Mouse (Mus musculus) layer of hippocampus, postnatal 10 days (tissue): Measurements from ENCODE around the gene Myof. TPM values are rescaled to one million over a fixed set of nuclear protein-coding genes. Genes with fewer than 3 reads are reported as not detected.

Experiments used
- DNase-seq, 2 experiments: peaks; one replicate each; pipeline ENCODE4 v3.0.0; 2021; ENCODE audit warnings: low spot score in 2 of 2
- total RNA-seq, 2 experiments: library from RNA; stranded (reverse); gene quantifications; 2 replicates each; pipeline ENCODE4 v1.2.3; 2021

The Myof gene
- total RNA-seq, 2 experiments from 2014 or later: 6.6 to 8.0 TPM

- DNase-seq: no peak
Measured at GRCm38 (mm10) chr19:38004809-38005380, 38.5 kb downstream of the Myof start.

- no peak for DNase-seq
Measured at GRCm38 (mm10) chr19:38003671-38004521, 39.5 kb downstream of the Myof start.

GRCm38 (mm10) chr19:38002816-38003215 is 40.6 kb downstream of the Myof start:
- no peak for DNase-seq

GRCm38 (mm10) chr19:38000990-38001389 is 42.4 kb downstream of the Myof start:
- DNase-seq: no peak

- no peak for DNase-seq
Measured at GRCm38 (mm10) chr19:37999941-38000340, 43.4 kb downstream of the Myof start.

- no peak for DNase-seq
Measured at GRCm38 (mm10) chr19:37994301-37994700, 49.1 kb downstream of the Myof start.

GRCm38 (mm10) chr19:37992184-37992554 is 51.2 kb downstream of the Myof start:
- DNase-seq: no peak

- DNase-seq: peak; percentile 41 to 55
Measured at GRCm38 (mm10) chr19:37991399-37992183, 51.8 kb downstream of the Myof start.

- DNase-seq: no peak
Measured at GRCm38 (mm10) chr19:37989971-37990370, 53.4 kb downstream of the Myof start.

GRCm38 (mm10) chr19:37988156-37988555 is 55.2 kb downstream of the Myof start:
- DNase-seq: no peak

- DNase-seq: no peak
Measured at GRCm38 (mm10) chr19:37985730-37986129, 57.6 kb downstream of the Myof start.

- DNase-seq: no peak
Measured at GRCm38 (mm10) chr19:37975951-37976350, 67.4 kb downstream of the Myof start.

- DNase-seq: no peak
Measured at GRCm38 (mm10) chr19:37970571-37970970, 72.8 kb downstream of the Myof start.

GRCm38 (mm10) chr19:37970004-37970403 is 73.4 kb downstream of the Myof start:
- DNase-seq: no peak

GRCm38 (mm10) chr19:37965828-37966227 is 77.5 kb downstream of the Myof start:
- DNase-seq: no peak

GRCm38 (mm10) chr19:37963421-37963820 is 80.0 kb downstream of the Myof start:
- DNase-seq: no peak

- no peak for DNase-seq
Measured at GRCm38 (mm10) chr19:37960791-37961190, 82.6 kb downstream of the Myof start.

GRCm38 (mm10) chr19:37959543-37960215 is 83.7 kb downstream of the Myof start:
- no peak for DNase-seq

GRCm38 (mm10) chr19:37959076-37959475 is 84.3 kb downstream of the Myof start:
- no peak for DNase-seq

GRCm38 (mm10) chr19:37957256-37957655 is 86.1 kb downstream of the Myof start:
- no peak for DNase-seq

GRCm38 (mm10) chr19:37956006-37956405 is 87.4 kb downstream of the Myof start:
- no peak for DNase-seq
